ENCODE assay signal across 26 mouse cellular contexts in the genomic region with DNA sequence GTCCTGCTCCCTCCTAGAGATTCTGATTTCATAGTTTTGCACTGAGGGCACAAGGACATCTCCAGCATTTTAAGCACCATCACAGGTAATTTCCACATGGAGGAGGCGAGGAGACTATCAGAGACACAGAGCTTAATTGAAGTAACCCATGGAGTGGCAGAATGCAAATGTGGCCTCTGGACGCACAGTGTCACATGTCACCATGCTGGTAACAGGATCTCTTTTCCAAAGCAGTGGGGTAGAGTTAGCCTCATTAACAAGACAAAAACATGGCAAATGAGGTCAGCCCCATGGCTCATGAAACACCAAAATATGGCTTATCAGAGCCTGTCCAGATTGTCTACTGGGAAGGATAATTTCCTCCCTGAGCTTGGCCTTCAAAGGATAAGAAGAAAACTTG.
A peak's percentile ranks its signal among the peaks of the same experiment; 100 is the strongest.
DNase-seq lines count a peak whose midpoint lies in the region; ATAC-seq and TF ChIP-seq lines count a peak whose summit lies in the region.
"Had no signal": no experiment of that assay in that cellular context is flagged by ENCODE, and none has a peak within 500 bp of the region (broad histone marks: within the 10 kb centered on the region; RNA-seq: fewer than 3 reads in every experiment).

No protein-coding gene starts in this region.

- 26% methylated on average over 2 of the region's 2 CpGs for WGBS in forebrain, embryonic 10.5 days
- 21% methylated on average over 2 of the region's 2 CpGs for WGBS in forebrain, embryonic 16.5 days
- 32% methylated on average over 2 of the region's 2 CpGs for WGBS in midbrain, embryonic 10.5 days
- 26% methylated on average over 2 of the region's 2 CpGs for WGBS in midbrain, embryonic 16.5 days

- H3K9me3 ChIP-seq in forebrain, embryonic 10.5 days: no peaks in the 10 kb centered on the region
- no peaks in the 10 kb centered on the region for H3K9me3 ChIP-seq in forebrain, embryonic 16.5 days (ENCODE audit: control insufficient read depth, low read length)
- no peaks in the 10 kb centered on the region for H3K9me3 ChIP-seq in midbrain, embryonic 10.5 days (replicated peaks)
- no peaks in the 10 kb centered on the region for H3K9me3 ChIP-seq in midbrain, embryonic 16.5 days (replicated peaks; ENCODE audit: control insufficient read depth, low read length, poor library complexity, severe bottlenecking)
- H3K9me3 ChIP-seq: heart, embryonic 12.5 days; hindbrain, embryonic 12.5 days; limb, embryonic 12.5 days; neural tube, embryonic 12.5 days had no signal

- no peak overlapping the region for H3K4me2 ChIP-seq in forebrain, embryonic 16.5 days (ENCODE audit: low read length)
- no peak overlapping the region for H3K4me2 ChIP-seq in midbrain, embryonic 16.5 days (ENCODE audit: low read length)
- H3K4me2 ChIP-seq: heart, embryonic 12.5 days; hindbrain, embryonic 12.5 days; limb, embryonic 12.5 days; liver, embryonic 11.5 days; neural tube, embryonic 12.5 days had no signal

- H3K27ac ChIP-seq in forebrain, embryonic 10.5 days: 0 out of 2 replicates have a peak overlapping the region, but pooled peaks have one; percentile 8
- H3K27ac ChIP-seq in forebrain, embryonic 16.5 days (ENCODE audit: low read length): no peak overlapping the region
- H3K27ac ChIP-seq in midbrain, embryonic 10.5 days (replicated peaks): peak overlapping the region; percentile 67
- no peak overlapping the region for H3K27ac ChIP-seq in midbrain, embryonic 16.5 days (ENCODE audit: low read length)
- H3K27ac ChIP-seq: hindbrain, embryonic 12.5 days; limb, embryonic 12.5 days; neural tube, embryonic 12.5 days had no signal

- TF ChIP-seq CTCF in brain, embryonic 14.5 days (IDR thresholded peaks at IDR 0.05; ENCODE audit: borderline replicate concordance, extremely low read depth, insufficient read depth, insufficient read length): no peak

- no peak overlapping the region for H3K9ac ChIP-seq in forebrain, embryonic 16.5 days (replicated peaks; ENCODE audit: low read depth, low read length)
- no peak overlapping the region for H3K9ac ChIP-seq in midbrain, embryonic 16.5 days (ENCODE audit: low read depth, low read length)
- H3K9ac ChIP-seq: heart, embryonic 12.5 days; hindbrain, embryonic 12.5 days; limb, embryonic 12.5 days; liver, postnatal 0 days; neural tube, embryonic 12.5 days had no signal

- ATAC-seq in forebrain, embryonic 16.5 days: no peak
- no peak for ATAC-seq in midbrain, embryonic 16.5 days
- ATAC-seq in frontal cortex, adult (ENCODE audit: low TSS enrichment): no peak
- ATAC-seq: forebrain, embryonic 14.5 days; inflammation-experienced regulatory T-cells, adult 6 months; liver, postnatal 0 days had no signal

- H3K27me3 ChIP-seq in forebrain, embryonic 10.5 days (ENCODE audit: poor library complexity, severe bottlenecking): no peaks in the 10 kb centered on the region
- H3K27me3 ChIP-seq in forebrain, embryonic 16.5 days (replicated peaks; ENCODE audit: control insufficient read depth, insufficient read depth, low read length): 0 out of 2 replicates have a peak, but pooled peaks cover 2% of the 10 kb centered on the region
- H3K27me3 ChIP-seq in midbrain, embryonic 10.5 days (ENCODE audit: low read depth, poor library complexity, severe bottlenecking): no peaks in the 10 kb centered on the region
- H3K27me3 ChIP-seq in midbrain, embryonic 16.5 days (ENCODE audit: control insufficient read depth, insufficient read depth, low read depth, low read length): no peaks in the 10 kb centered on the region
- H3K27me3 ChIP-seq: heart, embryonic 12.5 days; hindbrain, embryonic 12.5 days; limb, embryonic 12.5 days; neural tube, embryonic 12.5 days had no signal

- H3K4me3 ChIP-seq in forebrain, embryonic 10.5 days: no peak overlapping the region
- no peak overlapping the region for H3K4me3 ChIP-seq in forebrain, embryonic 16.5 days (replicated peaks; ENCODE audit: low read length)
- H3K4me3 ChIP-seq in midbrain, embryonic 10.5 days: no peak overlapping the region
- H3K4me3 ChIP-seq in midbrain, embryonic 16.5 days (ENCODE audit: low read depth, low read length): no peak overlapping the region
- H3K4me3 ChIP-seq: heart, embryonic 12.5 days; hindbrain, embryonic 12.5 days; limb, embryonic 12.5 days; neural tube, embryonic 12.5 days had no signal

- no peaks in the 10 kb centered on the region for H3K36me3 ChIP-seq in forebrain, embryonic 10.5 days (replicated peaks)
- H3K36me3 ChIP-seq in forebrain, embryonic 16.5 days (ENCODE audit: control insufficient read depth, insufficient read depth): no peaks in the 10 kb centered on the region
- no peaks in the 10 kb centered on the region for H3K36me3 ChIP-seq in midbrain, embryonic 10.5 days
- no peaks in the 10 kb centered on the region for H3K36me3 ChIP-seq in midbrain, embryonic 16.5 days (ENCODE audit: control insufficient read depth, insufficient read depth, low read length)
- H3K36me3 ChIP-seq: heart, embryonic 12.5 days; hindbrain, embryonic 12.5 days; limb, embryonic 12.5 days; neural tube, embryonic 12.5 days had no signal

- peaks cover 13% of the 10 kb centered on the region for H3K4me1 ChIP-seq in forebrain, embryonic 10.5 days
- peaks cover 7% of the 10 kb centered on the region for H3K4me1 ChIP-seq in forebrain, embryonic 16.5 days (replicated peaks; ENCODE audit: control insufficient read depth, insufficient read depth, low read length)
- H3K4me1 ChIP-seq in midbrain, embryonic 10.5 days: peaks cover 12% of the 10 kb centered on the region
- H3K4me1 ChIP-seq in midbrain, embryonic 16.5 days (ENCODE audit: control insufficient read depth, insufficient read depth, low read length): no peaks in the 10 kb centered on the region
- H3K4me1 ChIP-seq: heart, embryonic 12.5 days; limb, embryonic 12.5 days; neural tube, embryonic 12.5 days had no signal

- no peak for TF ChIP-seq POLR2A in brain, embryonic 14.5 days (IDR thresholded peaks at IDR 0.05; ENCODE audit: borderline replicate concordance, extremely low read depth, insufficient read depth, insufficient read length, poor library complexity, severe bottlenecking)

- DNase-seq in forebrain, embryonic 10.5 days (ENCODE audit: extremely low spot score, low spot score): no peak
- no peak for DNase-seq in midbrain, embryonic 10.5 days (ENCODE audit: low spot score)
- peak; percentile 56 for DNase-seq in brain, embryonic 14.5 days (ENCODE audit: low read depth)
- peak; percentile 62 for DNase-seq in retina, postnatal 1 day
- DNase-seq: adrenal gland, postnatal 25 days; cerebellum, adult 11 months; gastrocnemius, postnatal 10 days; heart, postnatal 10 days; kidney, adult 8-10 months; kidney, postnatal 36 days; layer of hippocampus, postnatal 36 days; liver, postnatal 0 days; lung, postnatal 10 days; right cerebral cortex, adult 18-20 months; thymus, adult 2 months; thymus, postnatal 4 days had no signal

Comparison
In these comparisons a context has a peak if more than half of its experiments do, and no peak if none do; other contexts are left out.
1. H3K27ac ChIP-seq: peak in forebrain, embryonic 10.5 days (single experiment) and midbrain, embryonic 10.5 days (single experiment); none in forebrain, embryonic 16.5 days (single experiment) and midbrain, embryonic 16.5 days (single experiment).
2. DNase-seq: peak in brain, embryonic 14.5 days (single experiment) and retina, postnatal 1 day (single experiment); none in forebrain, embryonic 10.5 days (single experiment) and midbrain, embryonic 10.5 days (single experiment).